Mouse (Mus musculus): ENCODE results near the gene G3bp2.

GRCm38 (mm10) chr5:92129321-92129768, 45.8 kb upstream of the G3bp2 start:
- TF ChIP-seq GATA1 (IDR thresholded peaks at IDR 0.05; ENCODE audit: low read length) (no peak), TAL1 (IDR thresholded peaks at IDR 0.05; ENCODE audit: low read length) (no peak)
